ENCODE assay signal across 11 mouse cellular contexts in the genomic region with DNA sequence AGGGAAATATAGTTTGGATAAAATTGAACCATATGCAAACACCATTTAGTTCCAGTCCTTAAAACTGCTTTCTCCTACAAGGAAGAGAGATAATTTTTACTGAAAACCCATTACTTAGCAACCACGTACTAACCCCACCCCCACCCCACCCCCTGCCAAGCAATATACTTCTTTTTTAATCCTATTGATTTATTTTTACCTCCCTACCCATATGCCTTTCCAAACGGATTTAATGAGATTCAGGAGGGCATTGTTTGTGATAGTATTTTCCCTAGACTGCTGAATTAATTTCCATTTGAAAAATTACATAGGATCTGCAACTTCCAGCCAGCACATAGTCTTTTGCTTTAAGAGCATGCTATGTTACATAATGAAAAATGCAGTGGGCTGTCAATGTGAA. TPM values are rescaled to one million over a fixed set of nuclear protein-coding genes. Genes with fewer than 3 reads are reported as not detected.
A peak's percentile ranks its signal among the peaks of the same experiment; 100 is the strongest.
DNase-seq lines count a peak whose midpoint lies in the region; ATAC-seq and TF ChIP-seq lines count a peak whose summit lies in the region.
"Had no signal": no experiment of that assay in that cellular context is flagged by ENCODE, and none has a peak within 500 bp of the region (broad histone marks: within the 10 kb centered on the region; RNA-seq: fewer than 3 reads in every experiment).

No protein-coding gene starts in this region.

- no peak for TF ChIP-seq POLR2A in cerebellum, adult 2 months (IDR thresholded peaks at IDR 0.05; ENCODE audit: borderline replicate concordance, insufficient read depth, low read length)

- H3K4me2 ChIP-seq in forebrain, embryonic 13.5 days, result peak overlapping the region; percentile 62
- H3K4me2 ChIP-seq in neural tube, embryonic 14.5 days (ENCODE audit: low read depth, low read length), result peak overlapping the region; percentile 53; the same call in 1 of the 2 replicates

- peaks cover 9% of the 10 kb centered on the region; the same call in 1 of the 2 replicates for H3K9me3 ChIP-seq in forebrain, embryonic 13.5 days (replicated peaks)
- no peaks in the 10 kb centered on the region for H3K9me3 ChIP-seq in limb, embryonic 10.5 days (replicated peaks)
- H3K9me3 ChIP-seq in neural tube, embryonic 14.5 days (ENCODE audit: control insufficient read depth, low read length), result no peaks in the 10 kb centered on the region

- H3K27ac ChIP-seq in left cerebral cortex, adult 2 months, result peak overlapping the region; percentile 91
- H3K27ac ChIP-seq in forebrain, embryonic 13.5 days, result peak overlapping the region; percentile 87; the same call in 1 of the 2 replicates
- H3K27ac ChIP-seq in limb, embryonic 10.5 days, result 0 out of 2 replicates have a peak overlapping the region, but pooled peaks have one; percentile 88
- H3K27ac ChIP-seq in neural tube, embryonic 14.5 days (ENCODE audit: low read depth, low read length), result peak overlapping the region; percentile 80; the same call in 1 of the 2 replicates
- no peak overlapping the region for H3K27ac ChIP-seq in cerebellum, adult 2 months (ENCODE audit: insufficient read depth, low read length)

- ATAC-seq in forebrain, embryonic 13.5 days, result peak; percentile 39
- ATAC-seq in neural tube, embryonic 14.5 days (ENCODE audit: low read depth), result peak; percentile 23
- no peak for ATAC-seq in megakaryocyte-erythroid progenitor cell, adult 5-6 weeks (replicated peaks; ENCODE audit: low FRiP score, low TSS enrichment, poor library complexity, severe bottlenecking)
- ATAC-seq: intestine, postnatal 0 days had no signal

- H3K36me3 ChIP-seq in forebrain, embryonic 13.5 days (ENCODE audit: poor library complexity, severe bottlenecking), result no peaks in the 10 kb centered on the region
- no peaks in the 10 kb centered on the region for H3K36me3 ChIP-seq in limb, embryonic 10.5 days
- H3K36me3 ChIP-seq in neural tube, embryonic 14.5 days (ENCODE audit: control insufficient read depth, insufficient read depth, low read length), result no peaks in the 10 kb centered on the region

- peak overlapping the region; percentile 45 for H3K4me3 ChIP-seq in left cerebral cortex, adult 2 months
- H3K4me3 ChIP-seq in forebrain, embryonic 13.5 days, result peak overlapping the region; percentile 32; the same call in 1 of the 2 replicates
- H3K4me3 ChIP-seq in limb, embryonic 10.5 days, result no peak overlapping the region; the same call in 1 of the 2 replicates
- no peak overlapping the region for H3K4me3 ChIP-seq in neural tube, embryonic 14.5 days (ENCODE audit: low read depth, low read length)
- no peak overlapping the region for H3K4me3 ChIP-seq in cerebellum, adult 2 months (replicated peaks; ENCODE audit: insufficient read depth, low read depth, low read length)

- TF ChIP-seq CTCF in left cerebral cortex, adult 2 months (IDR thresholded peaks at IDR 0.05), result no peak
- no peak for TF ChIP-seq CTCF in cerebellum, adult 2 months (IDR thresholded peaks at IDR 0.05; ENCODE audit: borderline replicate concordance, insufficient read depth, low read depth, low read length)

- H3K4me1 ChIP-seq in forebrain, embryonic 13.5 days, result peaks cover 17% of the 10 kb centered on the region; the same call in 1 of the 2 replicates
- peaks cover 22% of the 10 kb centered on the region for H3K4me1 ChIP-seq in limb, embryonic 10.5 days
- peaks cover 7% of the 10 kb centered on the region for H3K4me1 ChIP-seq in neural tube, embryonic 14.5 days (ENCODE audit: control insufficient read depth, insufficient read depth, low read length)
- H3K4me1 ChIP-seq in cerebellum, adult 2 months (ENCODE audit: control insufficient read depth, insufficient read depth, low read length), result no peaks in the 10 kb centered on the region

- no peak for DNase-seq in left cerebral cortex, adult 2 months (ENCODE audit: extremely low spot score in 1 of 2, low spot score in 2 of 2)
- DNase-seq in left cerebral cortex, adult 18-20 months (ENCODE audit: low spot score in 2 of 2), result no peak
- DNase-seq in limb, embryonic 10.5 days (ENCODE audit: low spot score), result no peak
- DNase-seq in adrenal gland, postnatal 36 days, result no peak
- DNase-seq in cerebellum, adult 2 months, result no peak
- DNase-seq: adrenal gland, postnatal 25 days had no signal

- H3K27me3 ChIP-seq in forebrain, embryonic 13.5 days, result no peaks in the 10 kb centered on the region
- no peaks in the 10 kb centered on the region for H3K27me3 ChIP-seq in limb, embryonic 10.5 days (ENCODE audit: low read depth, poor library complexity, severe bottlenecking)
- no peaks in the 10 kb centered on the region for H3K27me3 ChIP-seq in neural tube, embryonic 14.5 days (ENCODE audit: control insufficient read depth, insufficient read depth, low read length)
- no peaks in the 10 kb centered on the region for H3K27me3 ChIP-seq in cerebellum, adult 2 months (ENCODE audit: control insufficient read depth, insufficient read depth, low read length)

- 2% methylated on average over 2 of the region's 2 CpGs for WGBS in forebrain, embryonic 13.5 days
- 1% methylated on average over 2 of the region's 2 CpGs for WGBS in limb, embryonic 10.5 days
- 1% methylated on average over 2 of the region's 2 CpGs for WGBS in neural tube, embryonic 14.5 days
- 12% methylated on average over 2 of the region's 2 CpGs for WGBS in cerebellum, adult 2 months

- no peak overlapping the region for H3K9ac ChIP-seq in forebrain, embryonic 13.5 days
- no peak overlapping the region for H3K9ac ChIP-seq in neural tube, embryonic 14.5 days (replicated peaks; ENCODE audit: low read depth, low read length)

- intact Hi-C loops in left cerebral cortex, adult 2 months (cut with DNase I), result no loop called here

RNA-seq across cellular contexts. Expression of a gene that starts 51.5 kb away (rescaled TPM):
- total RNA-seq in left cerebral cortex, adult 2 months (2021), result 1 to 10 TPM; 2.3 to 2.6 TPM
- total RNA-seq in left cerebral cortex, adult 18-20 months (2021), result 1 to 10 TPM; 1.7 TPM
- 0.80 and 1.1 TPM in 2 replicates for polyA plus RNA-seq in forebrain, embryonic 13.5 days (2015; fragmentation: Nextera tagmentation; extraction: Ambion mirVana)
- not detected in 2 replicates for polyA plus RNA-seq in limb, embryonic 10.5 days (2016; fragmentation: Nextera tagmentation; extraction: Ambion mirVana)
- polyA plus RNA-seq in neural tube, embryonic 14.5 days (2014; fragmentation: Nextera tagmentation; extraction: Ambion mirVana), result 0.79 and 2.3 TPM in 2 replicates
- total RNA-seq in megakaryocyte-erythroid progenitor cell, adult 5-6 weeks (2014; fragmentation: Nextera tagmentation), result not detected in 2 replicates
- total RNA-seq in megakaryocyte-erythroid progenitor cell, adult 5-6 weeks (2017), result not detected in 2 replicates
- 10 to 100 TPM; 14.7 to 19.4 TPM for total RNA-seq in adrenal gland, postnatal 36 days (2021)
- 2.6 and 2.8 TPM in 2 replicates for polyA plus RNA-seq in cerebellum, adult 2 months (2012; rRNA removed)
- total RNA-seq: MEL had no signal

Comparison
In these comparisons a context has a peak if more than half of its experiments do, and no peak if none do; other contexts are left out.
1. H3K4me3 ChIP-seq: peak in left cerebral cortex, adult 2 months (single experiment) and forebrain, embryonic 13.5 days (single experiment); none in limb, embryonic 10.5 days (single experiment), neural tube, embryonic 14.5 days (single experiment) and cerebellum, adult 2 months (single experiment).
2. RNA of a gene that starts 51.5 kb away (total RNA-seq): 14.7 to 19.4 TPM in adrenal gland, postnatal 36 days; 2.3 to 2.6 TPM in left cerebral cortex, adult 2 months, 1.7 TPM in left cerebral cortex, adult 18-20 months and not detected in megakaryocyte-erythroid progenitor cell, adult 5-6 weeks; every median in the first group is over 4 times any median in the second.